Mouse (Mus musculus): ENCODE data around the gene Cited4. TPM values are rescaled to one million over a fixed set of nuclear protein-coding genes. Genes with fewer than 3 reads are reported as not detected.

The Cited4 gene
- total RNA-seq, 2 experiments from 2014 or later: 17.9 to 18.8 TPM

Other genes with a start within 250 kb of the Cited4 start
- gene Slfnl1, start 134.3 kb upstream of the Cited4 start, total RNA-seq (2021): not detected
- 10 to 100 TPM; 45.3 to 48.6 TPM for gene Ctps, start 96.3 kb upstream of the Cited4 start, total RNA-seq (2021)
- not detected for gene Gm8439, start 77.8 kb upstream of the Cited4 start, total RNA-seq (2021)
- gene Kcnq4, start 82.0 kb downstream of the Cited4 start, total RNA-seq (2021): 1 to 10 TPM; 7.4 to 8.5 TPM
- 10 to 100 TPM; 44.0 to 47.9 TPM for gene Nfyc, start 165.0 kb downstream of the Cited4 start, total RNA-seq (2021)
- gene Rims3, start 188.2 kb downstream of the Cited4 start, total RNA-seq (2021): 100 to 1,000 TPM in 1 of 2 experiments, 10 to 100 TPM in 1; 94.9 to 115 TPM